Mouse (Mus musculus) liver, postnatal 0 days (tissue): Measurements from ENCODE around the gene Elovl3.

Experiments
- CTCF ChIP-seq: sonication (generic); IDR thresholded peaks from 2 replicates; pipeline ENCODE4 v1.5.1; 2016; ENCODE audit warnings: antibody characterized with exemption, low read depth
- EP300 ChIP-seq: IDR thresholded peaks from 2 replicates; pipeline ENCODE4 v1.6.1; 2016; ENCODE audit warnings: antibody characterized with exemption, low read depth, mild to moderate bottlenecking

- no peak for TF ChIP-seq CTCF
- TF ChIP-seq EP300 = no peak
Measured at GRCm38 (mm10) chr19:46094144-46094543, 37.6 kb upstream of the Elovl3 start.
